Mouse (Mus musculus): Measurements from ENCODE around the gene Gm4884. TPM values are rescaled to one million over a fixed set of nuclear protein-coding genes. Genes with fewer than 3 reads are reported as not detected.
"Not testable (repeated sequence)": the region's sequence is repeated elsewhere in the genome, so short reads cannot be mapped to it uniquely, and the experiment has no call there.

Gm4884 gene
- not detected in 2 replicates for total RNA-seq (2021)
- long read RNA-seq, experiment 1: 0 reads
- long read RNA-seq, experiment 2: 0 reads

DNA sequence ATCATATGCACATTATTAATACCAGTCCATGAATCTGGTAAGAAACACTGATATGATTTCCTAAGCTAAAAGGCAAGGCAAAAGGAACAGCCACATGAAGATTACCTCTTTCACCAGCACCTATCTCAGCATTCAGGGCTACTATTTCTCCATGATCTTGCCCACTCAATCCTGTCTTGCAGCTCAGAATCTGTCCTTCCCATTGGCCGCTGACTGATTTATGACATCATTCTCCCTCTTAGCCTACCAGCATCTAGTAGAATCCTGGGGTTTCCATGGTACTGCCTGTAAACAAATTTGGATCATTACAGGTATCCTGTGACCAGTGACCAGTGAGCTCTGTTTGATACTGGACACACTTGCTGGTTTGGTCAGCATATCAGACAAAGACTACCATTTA lies at the start of gene Gm4884:
Gene Gm4884, plus strand, starts transcription at position 301 of the 400 bp plus-strand sequence.
- not testable (repeated sequence) for DNase-seq

DNA sequence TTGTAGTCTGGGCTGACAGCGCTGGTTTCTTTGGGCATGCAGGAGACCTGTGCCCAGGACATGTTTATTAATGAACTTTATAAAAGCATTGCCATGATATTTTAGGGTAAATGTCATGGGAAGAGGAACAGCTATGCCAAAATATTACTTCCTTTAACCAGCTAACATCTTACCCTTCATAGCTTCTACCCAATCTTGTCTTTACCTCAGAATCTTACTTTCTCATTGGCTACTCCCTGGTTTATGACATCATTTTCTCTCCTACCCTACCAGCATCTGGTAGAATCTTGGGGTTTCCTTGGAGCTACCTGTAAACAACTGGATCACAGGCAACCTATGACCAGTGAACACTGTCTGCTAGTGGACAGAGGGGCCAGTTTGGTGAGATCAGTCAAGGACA lies 45.3 kb upstream of the Gm4884 start, which contains the start of gene 4930433I11Rik:
Gene 4930433I11Rik, plus strand, starts transcription at position 301 of the 400 bp plus-strand sequence.
- DNase-seq: no peak

DNA sequence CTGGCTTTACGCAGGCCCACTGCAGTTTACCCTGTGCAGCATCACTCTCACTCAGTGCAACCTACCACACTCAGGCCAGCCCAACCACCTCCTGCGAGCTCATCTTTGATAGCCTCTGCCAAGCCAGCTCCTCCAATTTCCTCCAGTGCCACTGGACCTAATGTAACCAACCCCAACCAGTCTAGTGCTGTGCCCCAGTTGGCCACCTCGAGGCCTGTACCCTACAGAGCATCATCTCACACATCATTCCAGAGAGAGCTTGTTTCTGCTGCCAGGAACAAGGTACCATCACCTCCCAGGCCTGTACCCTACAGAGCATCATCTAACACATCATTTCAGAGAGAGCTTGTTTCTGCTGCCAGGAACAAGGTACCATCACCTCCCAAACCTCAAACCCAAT lies 11.5 kb downstream of the Gm4884 start:
- not testable (repeated sequence) for DNase-seq

Other genes starting within 250 kb of the Gm4884 start
- gene Vstm2b, start 134.4 kb upstream of the Gm4884 start, total RNA-seq (2021): 0.74 and 1.1 TPM in 2 replicates
- gene 4930433I11Rik, start 45.2 kb upstream of the Gm4884 start, total RNA-seq (2021): not detected in 2 replicates
- not detected in 2 replicates for gene Gm5592, start 121.1 kb downstream of the Gm4884 start, total RNA-seq (2021)

Data from adrenal gland, postnatal 14 days (tissue).